Mouse (Mus musculus) ovary, adult 10 weeks (tissue): Measurements from ENCODE around the gene Srcap. TPM values are rescaled to one million over a fixed set of nuclear protein-coding genes. Genes with fewer than 3 reads are reported as not detected.

Experiments used
- polyA plus RNA-seq: library from polyadenylated mRNA; stranded (reverse); fragments of 350-450 nt; fragmentation: Illumina TruSeq; extraction: RNeasy Lipid Tissue Mini Kit (QIAGEN cat#74804); gene quantifications from one replicate; pipeline ENCODE4 v1.2.3, GENCODE M21; 2014

Gene Srcap
- 11.4 TPM for polyA plus RNA-seq

GRCm38 (mm10) chr7:127511808-127512230 is at the start of gene Srcap:
Gene Srcap (plus strand): TSS chr7:127511983.

GRCm38 (mm10) chr7:127478635-127479317 is 33.0 kb upstream of the Srcap start, which contains the start of gene Fbrs:
Gene Fbrs (plus strand): TSS chr7:127479199.

GRCm38 (mm10) chr7:127519284-127519683 is 7.5 kb downstream of the Srcap start, which contains the start of gene Gm42715:
Gene Gm42715 (plus strand): TSS chr7:127519584.

GRCm38 (mm10) chr7:127561340-127561858 is 49.6 kb downstream of the Srcap start, which contains the start of gene Tmem265:
Gene Tmem265 (plus strand): TSS chr7:127561390.

GRCm38 (mm10) chr7:127572895-127573471 is 61.2 kb downstream of the Srcap start, which contains the start of gene Phkg2:
Gene Phkg2 (plus strand): TSS chr7:127573340.

GRCm38 (mm10) chr7:127588011-127588871 is 76.5 kb downstream of the Srcap start, which contains the start of the genes Ccdc189 and Rnf40:
Gene Ccdc189 (minus strand): TSS chr7:127588595.
Gene Rnf40 (plus strand): TSS chr7:127588767.

Other genes starting within 250 kb of the Srcap start
- 23.0 TPM for gene Sephs2, start 237.9 kb upstream of the Srcap start, polyA plus RNA-seq
- 0.68 TPM for gene Itgal, start 215.7 kb upstream of the Srcap start, polyA plus RNA-seq
- gene Zfp768, start 166.4 kb upstream of the Srcap start, polyA plus RNA-seq, result 3.3 TPM
- gene Zfp747, start 135.9 kb upstream of the Srcap start, polyA plus RNA-seq, result 3.6 TPM
- gene 9130019O22Rik, start 124.8 kb upstream of the Srcap start, polyA plus RNA-seq, result 2.4 TPM
- 1.1 TPM for gene E430018J23Rik, start 118.4 kb upstream of the Srcap start, polyA plus RNA-seq
- 4.1 TPM for gene Zfp764, start 105.2 kb upstream of the Srcap start, polyA plus RNA-seq
- gene Zfp688, start 89.9 kb upstream of the Srcap start, polyA plus RNA-seq, result 0.86 TPM
- 3.1 TPM for gene Zfp689, start 62.8 kb upstream of the Srcap start, polyA plus RNA-seq
- gene Prr14, start 52.4 kb upstream of the Srcap start, polyA plus RNA-seq, result 18.0 TPM
- gene Fbrs, start 32.8 kb upstream of the Srcap start, polyA plus RNA-seq, result 7.7 TPM
- gene Gm42715, start 7.6 kb downstream of the Srcap start, polyA plus RNA-seq, result 6.7 TPM
- not detected for gene Tmem265, start 49.4 kb downstream of the Srcap start, polyA plus RNA-seq
- 7.7 TPM for gene Phkg2, start 61.4 kb downstream of the Srcap start, polyA plus RNA-seq
- gene Ccdc189, start 76.6 kb downstream of the Srcap start, polyA plus RNA-seq, result not detected
- gene Rnf40, start 76.8 kb downstream of the Srcap start, polyA plus RNA-seq, result 2.9 TPM
- 11.5 TPM for gene Zfp629, start 103.8 kb downstream of the Srcap start, polyA plus RNA-seq
- 6.5 TPM for gene Bcl7c, start 196.9 kb downstream of the Srcap start, polyA plus RNA-seq
- gene Ctf1, start 200.8 kb downstream of the Srcap start, polyA plus RNA-seq, result 2.4 TPM
- gene Ctf2, start 220.2 kb downstream of the Srcap start, polyA plus RNA-seq, result not detected
- gene Fbxl19, start 232.6 kb downstream of the Srcap start, polyA plus RNA-seq, result 0.66 TPM